Mouse (Mus musculus) right cerebral cortex, postnatal 4 days (tissue): ENCODE results near the gene Sacm1l.

ENCODE experiments used
- DNase-seq: peaks from one replicate; pipeline ENCODE4 v3.0.0-alpha.2; 2022

The Sacm1l gene

DNA sequence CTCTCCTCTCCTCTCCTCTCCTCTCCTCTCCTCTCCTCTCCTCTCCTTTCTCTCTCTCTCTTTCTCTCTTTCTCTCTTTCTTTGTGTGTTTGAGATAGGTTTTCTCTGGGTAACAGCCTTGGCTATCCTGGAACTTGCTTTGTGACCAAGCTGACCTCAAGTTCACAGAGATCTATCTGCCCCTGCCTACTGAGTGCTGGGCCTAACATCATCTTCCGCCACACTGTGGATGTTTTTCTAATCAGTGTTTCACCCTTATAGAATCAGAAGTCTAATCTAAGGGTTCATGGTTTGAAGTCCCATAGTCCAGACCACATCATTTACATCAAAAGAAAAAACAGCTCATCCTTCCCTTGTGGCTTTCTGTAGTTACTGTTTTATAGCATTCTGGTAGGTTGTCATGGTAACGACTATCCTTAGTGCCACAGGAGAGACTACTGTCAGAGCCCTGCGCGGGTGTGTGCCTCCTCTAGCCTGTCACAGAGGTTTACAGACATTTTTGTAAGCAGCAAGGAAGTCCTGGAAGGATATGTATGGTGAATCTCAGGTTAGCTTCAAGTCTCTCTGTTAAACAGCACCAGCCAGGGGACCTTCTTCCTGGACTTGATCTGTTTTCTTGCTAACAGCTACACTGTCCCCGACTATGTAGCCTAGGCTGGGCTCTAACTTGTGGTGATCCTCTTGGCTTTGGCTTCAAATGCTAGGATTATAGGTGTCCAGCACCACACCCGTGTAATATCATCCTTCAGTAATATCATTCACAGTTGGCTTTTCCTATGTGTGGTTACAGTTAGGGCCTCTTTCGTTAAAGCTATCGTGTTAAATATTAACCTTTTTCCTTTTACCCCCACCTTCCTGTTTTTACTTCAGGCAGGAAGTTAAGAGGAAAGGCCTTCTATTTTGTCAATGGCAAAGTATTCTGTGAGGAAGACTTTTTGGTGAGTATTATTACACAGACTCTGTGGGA is 19.6 kb upstream of the Sacm1l start:
- DNase-seq, result peak; percentile 19

DNA sequence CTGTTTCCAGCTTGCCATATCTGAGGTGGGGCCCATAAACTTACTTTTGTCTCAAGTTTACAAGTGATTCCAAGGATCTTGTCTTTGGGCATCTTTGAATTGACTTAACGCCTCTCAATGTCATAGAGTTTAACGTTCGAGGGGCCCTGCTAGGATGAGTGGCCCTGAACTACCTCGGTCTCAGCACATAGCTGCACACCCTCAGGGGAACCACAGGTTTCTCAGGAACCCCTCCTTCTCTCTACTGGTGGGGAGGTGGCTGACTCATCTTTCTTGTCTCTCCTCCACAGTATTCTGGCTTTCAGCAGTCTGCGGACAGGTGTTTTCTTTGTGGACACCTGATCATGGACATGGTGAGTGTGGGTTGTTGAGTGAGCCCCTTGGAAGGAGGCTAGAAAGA is 18.6 kb upstream of the Sacm1l start:
- DNase-seq, result no peak

DNA sequence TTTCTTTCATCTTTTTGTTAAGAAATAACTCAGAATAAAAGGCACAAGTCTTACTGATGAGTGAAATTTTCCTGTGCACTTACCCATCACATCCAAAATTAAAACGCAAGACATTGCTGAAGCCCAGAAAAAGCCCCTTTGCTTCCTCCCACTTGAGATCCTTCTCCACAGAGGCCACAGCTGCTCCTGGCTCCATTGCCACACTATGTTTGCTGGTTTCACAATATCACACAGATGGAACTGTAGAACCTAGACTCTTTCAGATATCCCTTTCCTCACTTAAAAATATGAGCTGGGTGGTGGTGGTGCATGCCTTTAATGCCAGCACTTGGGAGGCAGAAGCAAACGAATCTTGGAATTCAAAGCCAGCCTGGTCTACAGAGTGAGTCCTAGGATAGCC is 17.1 kb upstream of the Sacm1l start:
- DNase-seq, result no peak

DNA sequence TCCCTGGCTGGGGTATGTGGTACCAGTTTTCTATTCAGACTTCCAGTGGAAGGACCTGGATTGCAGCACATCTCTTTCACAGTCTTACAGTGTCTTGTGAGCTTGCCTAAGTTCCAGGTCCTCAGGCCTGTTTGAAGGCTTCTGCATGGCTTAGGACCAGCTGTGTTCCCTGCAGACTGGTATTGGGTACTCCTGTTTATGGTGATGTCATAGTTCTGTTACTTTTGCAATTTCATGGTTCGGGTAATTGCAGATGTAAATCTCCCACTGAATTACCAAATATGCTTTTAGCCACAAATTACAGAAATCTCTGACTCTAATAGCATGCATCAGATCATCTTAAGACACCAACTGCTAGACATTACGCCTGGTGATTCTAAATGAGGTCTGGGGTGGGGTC is 14.5 kb upstream of the Sacm1l start:
- no peak for DNase-seq

DNA sequence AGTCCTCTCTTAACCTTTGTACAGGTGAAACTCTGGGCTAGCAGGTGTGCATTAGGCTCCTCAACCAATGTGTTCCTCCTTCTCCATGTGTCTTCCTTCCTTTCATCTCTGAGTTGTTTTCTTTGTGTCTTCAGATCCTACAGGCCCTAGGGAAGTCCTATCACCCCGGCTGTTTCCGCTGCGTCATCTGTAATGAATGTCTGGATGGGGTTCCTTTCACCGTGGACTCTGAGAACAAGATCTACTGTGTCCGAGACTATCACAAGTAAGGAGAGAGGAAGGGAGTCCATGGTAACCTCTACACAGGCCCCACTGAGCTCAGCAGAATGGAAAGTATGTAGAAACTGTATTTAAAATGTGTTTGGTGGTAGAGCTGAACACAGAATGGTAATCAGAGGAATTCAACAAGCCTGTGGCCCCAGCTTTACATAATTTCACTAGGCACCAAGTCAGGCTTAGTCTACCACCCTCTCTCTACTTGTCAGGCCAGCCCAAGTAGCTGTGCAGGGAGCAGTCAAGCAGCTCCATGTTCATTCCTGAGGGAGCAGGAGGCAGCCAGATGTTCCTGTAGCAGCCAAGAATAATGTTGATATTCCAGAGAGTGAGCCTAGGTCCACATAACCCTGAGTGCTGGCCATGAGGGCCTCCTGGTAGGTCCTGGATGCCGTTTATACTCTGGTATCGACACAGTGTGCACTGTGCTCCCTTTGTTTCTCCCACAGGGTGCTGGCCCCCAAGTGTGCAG is 12.7 kb upstream of the Sacm1l start:
- no peak for DNase-seq

DNA sequence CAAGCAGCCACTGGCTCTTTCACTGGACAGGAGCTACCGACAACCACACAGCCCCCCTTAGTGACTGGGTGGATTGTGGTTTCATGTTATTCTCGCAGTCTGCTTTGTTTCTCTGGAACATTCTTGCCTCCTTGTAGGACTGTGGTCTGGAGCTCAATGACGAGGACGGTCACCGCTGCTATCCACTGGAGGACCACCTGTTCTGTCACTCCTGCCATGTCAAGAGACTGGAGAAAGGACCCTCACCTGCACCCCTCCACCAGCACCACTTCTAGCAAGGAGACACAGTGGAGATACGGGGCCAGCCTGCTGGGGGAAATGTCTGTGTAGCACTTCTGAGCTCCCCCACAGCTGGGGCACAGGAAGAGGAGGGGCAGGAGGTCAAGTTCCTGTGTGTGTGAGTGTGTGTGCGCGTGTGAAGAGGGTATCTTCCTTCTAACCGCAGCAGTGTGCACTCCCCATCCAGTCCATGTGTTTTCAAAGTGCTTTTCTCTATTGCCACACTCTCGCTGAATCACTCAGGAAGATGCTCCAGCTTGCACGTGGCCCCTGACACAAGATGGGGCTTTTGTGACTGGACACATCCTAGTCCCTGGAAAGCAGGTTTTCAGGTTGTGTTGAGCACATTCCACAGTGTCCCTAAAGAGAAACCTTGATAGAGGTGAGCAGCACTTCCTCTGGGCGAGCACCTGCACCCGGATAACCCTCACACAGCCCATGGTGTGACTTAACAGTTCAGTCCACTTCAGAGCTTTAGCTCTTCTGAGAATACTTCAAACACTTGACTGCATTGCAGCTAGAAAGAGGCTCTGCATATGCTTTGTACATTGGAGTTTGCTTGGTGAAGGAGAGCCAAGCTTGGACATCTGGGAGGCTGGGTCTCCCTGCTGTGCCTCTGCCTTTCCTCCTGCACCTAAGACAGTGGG is 10.3 kb upstream of the Sacm1l start:
- DNase-seq, result no peak

DNA sequence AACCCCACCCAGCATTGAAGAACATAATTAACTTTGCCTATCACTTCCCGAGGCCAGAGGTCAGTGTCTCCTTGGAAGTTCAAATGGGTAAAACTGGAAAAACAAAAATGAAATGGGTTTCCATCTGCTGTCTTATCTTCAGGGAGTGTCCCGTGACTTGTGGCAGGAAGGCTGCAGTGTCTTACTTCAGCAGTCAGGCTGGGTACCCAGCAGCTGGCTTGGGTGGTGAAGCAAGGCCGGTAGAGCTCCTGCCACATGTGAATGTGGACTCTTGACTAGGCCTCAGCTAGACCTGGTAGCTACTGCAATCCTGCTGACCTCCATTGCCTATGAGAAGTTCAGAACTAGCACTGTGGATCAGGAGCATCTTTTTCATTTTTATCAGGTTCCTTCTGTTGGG is 8.8 kb upstream of the Sacm1l start:
- no peak for DNase-seq

DNA sequence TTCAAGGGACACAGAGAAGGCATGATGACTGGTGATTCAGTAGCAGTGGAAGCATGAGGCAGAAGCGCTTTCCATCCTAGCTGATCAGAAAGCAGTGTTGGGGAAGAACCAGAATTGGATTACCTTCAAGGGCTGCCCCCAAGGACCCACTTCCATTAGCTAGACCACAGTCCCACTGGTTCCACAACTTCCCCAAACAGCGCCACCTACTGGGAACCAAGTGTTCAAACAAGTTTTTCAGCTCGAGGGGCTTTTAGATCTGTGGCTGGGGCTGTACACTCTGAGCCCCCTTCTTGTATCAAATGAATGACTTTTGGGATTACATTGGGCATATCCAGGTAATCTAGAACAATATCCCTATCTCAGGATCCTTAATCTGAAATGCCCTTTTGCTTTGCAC is 5.9 kb upstream of the Sacm1l start:
- peak; percentile 53 for DNase-seq

DNA sequence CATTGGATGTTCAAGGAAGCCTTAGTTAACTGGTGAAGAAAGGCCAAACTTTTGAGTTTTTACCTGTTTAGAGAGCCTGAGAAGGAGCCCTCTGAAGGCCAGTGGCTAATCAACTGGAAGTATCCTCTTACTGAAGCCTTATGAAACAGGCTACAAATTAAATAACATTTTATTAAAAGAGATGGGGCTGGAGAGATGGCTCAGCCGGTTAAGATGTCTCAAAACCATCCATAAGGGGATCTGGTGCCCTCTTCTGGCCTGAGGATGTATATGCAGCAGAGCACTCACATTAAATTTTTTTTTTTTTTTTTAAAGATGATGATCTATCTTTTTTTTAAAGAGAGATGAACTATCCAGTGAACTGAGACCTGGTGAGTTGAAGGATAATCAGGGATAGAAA is 4.5 kb upstream of the Sacm1l start:
- DNase-seq, result peak; percentile 68

DNA sequence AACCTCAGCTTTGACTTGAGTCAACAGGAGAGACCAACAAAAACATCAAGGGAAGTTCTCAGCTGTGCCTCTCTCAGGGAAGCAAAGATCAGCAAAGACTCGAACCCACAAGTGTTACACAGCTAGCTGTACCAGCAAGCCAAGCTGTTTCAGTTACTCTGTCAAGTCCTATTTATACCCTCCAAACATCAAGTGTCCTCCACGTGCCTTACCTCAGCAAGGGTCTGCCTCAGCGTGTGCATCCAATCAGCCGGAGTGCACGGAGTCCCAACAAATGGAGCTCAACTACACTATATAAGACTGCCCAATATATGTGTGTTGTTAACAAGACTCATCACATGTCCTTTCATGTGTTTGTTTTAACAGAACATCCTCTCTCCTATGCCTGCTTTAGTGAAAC is 3.1 kb upstream of the Sacm1l start:
- no peak for DNase-seq

DNA sequence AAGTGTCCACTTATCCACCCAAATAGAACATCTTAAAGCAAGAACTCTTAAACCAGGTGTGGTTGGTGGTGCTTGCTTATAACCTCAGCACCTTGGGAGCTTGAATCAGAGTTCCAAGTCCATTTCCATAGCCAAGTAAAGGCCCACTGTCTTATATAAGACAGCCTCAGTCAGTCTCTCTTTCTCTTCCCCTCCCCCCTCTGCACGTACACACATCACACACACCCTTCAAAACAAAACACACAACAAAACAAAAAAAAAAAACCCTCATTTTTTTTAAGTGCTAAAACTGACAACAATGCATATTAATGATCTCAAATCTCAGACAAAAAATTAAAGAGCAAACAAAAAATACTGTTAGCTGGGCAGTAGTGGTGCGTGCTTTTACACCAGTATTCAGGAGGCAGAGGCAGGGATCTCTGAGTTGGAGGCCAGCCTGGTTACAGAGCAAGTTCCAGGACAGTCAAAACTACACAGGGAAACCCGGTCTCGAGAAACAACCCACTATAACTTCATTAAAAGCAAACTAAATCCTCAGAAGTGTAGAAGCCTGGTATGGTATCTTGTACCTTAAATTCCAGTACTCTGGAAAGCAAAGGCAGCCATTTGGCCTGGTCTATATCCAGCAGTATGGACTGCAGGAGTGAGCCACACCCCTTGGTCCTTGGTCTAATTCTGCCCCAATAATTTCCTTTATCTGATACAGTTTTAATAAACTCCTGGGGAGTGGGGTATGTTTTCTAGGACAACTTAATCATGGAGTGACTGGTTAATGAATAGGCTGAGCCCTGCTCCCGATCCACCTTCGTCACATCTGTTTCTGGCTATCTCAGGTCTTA is 1.3 kb upstream of the Sacm1l start:
- DNase-seq, result no peak

DNA sequence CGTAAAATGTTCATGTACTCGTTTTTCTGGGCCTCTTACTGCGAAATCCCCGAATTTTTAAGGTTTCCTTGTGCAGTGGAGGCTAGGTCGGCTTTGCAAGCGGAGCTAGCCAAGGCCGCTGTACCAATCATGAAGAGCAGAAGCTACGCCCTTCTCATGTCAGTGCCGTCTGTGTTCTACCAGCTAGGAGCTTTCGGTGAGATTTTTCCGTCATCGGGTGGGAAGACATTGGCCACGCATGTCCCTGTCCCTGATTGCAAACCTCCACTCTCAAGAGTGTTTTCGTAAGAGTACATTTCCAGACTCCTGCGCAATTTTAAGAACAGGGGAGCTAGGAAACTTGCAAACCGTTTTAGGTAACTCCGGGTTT is 648 bp upstream of the Sacm1l start:
- DNase-seq, result peak; percentile 34

DNA sequence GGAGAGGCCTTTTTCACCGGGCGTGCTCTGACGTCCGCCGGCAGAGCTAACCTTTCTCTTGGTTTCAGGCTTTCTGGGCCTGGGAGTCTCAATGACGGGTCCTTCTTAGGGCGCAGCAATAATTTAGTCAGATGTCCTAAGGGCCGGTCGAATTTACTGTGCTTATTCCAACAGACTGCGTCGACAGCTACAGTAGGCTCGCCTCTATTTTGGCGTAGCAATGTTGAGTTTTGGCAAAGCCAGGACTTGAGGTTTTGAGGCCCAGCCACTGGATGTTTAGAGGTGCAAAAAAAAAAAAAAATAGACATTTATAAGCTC is 558 bp downstream of the Sacm1l start:
- DNase-seq, result no peak

DNA sequence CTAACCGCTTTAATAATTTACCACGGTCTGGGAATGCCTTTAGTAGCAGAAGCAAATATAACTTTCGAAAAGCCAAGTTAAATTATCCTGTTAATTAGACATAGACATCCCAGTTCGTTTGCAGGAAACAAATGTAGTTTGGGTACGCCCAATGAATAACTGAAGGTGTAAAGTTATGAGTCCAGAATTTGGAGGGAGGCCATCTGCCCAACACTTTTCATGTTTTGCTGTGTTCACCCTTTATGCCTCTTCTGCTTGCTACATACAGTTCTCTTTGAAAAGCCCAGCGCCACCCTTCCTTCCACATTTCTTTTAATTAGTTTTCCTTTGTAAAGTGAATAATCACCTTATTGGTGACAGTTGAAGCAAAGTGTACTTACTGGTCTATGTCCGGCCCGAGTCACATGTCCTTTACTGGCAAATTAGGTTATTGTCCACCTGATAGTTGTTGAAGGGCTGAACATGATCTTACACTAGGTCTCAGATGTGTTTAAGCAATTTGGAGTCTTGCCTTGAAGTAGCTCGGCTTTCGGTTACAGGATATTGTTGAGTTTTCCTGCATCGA is 1.1 kb downstream of the Sacm1l start:
- DNase-seq, result no peak

DNA sequence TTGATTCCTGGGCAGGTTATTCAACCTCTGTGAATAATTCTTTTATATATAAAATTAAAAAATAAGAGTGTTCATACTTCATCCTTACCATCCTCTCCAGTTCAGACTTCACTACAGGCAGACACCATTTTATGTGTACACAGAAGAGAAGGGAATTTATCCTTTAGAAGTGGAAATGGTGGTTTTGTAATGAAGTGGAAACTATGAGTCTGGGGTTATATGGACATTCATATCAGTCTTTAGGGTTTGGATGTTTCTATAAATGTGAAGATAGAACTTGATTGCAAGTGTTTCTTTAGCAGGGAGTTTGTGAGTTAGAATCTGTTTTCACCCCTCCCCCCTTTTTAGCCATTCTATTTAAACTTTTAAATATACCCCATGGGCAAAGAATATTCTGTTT is 1.7 kb downstream of the Sacm1l start:
- DNase-seq, result no peak

DNA sequence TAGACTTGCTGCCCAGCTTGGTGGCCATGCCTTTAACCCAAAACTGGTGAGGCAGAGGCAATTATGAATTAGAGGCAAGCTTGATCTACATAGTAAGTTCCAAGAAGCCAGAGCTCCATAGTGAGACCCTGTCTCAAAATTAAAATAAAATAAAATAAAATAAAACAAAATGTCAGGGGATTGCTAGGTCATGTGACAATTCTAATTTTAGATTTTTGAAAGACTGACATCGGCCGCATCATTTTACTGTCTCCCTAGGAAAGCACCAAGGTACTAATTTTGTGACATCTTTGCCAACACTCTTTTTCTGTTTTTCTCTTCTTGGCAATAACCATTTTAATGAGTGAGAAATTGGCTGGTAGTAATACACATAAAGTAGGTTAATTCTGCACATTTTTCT is 7.1 kb downstream of the Sacm1l start:
- DNase-seq, result no peak

DNA sequence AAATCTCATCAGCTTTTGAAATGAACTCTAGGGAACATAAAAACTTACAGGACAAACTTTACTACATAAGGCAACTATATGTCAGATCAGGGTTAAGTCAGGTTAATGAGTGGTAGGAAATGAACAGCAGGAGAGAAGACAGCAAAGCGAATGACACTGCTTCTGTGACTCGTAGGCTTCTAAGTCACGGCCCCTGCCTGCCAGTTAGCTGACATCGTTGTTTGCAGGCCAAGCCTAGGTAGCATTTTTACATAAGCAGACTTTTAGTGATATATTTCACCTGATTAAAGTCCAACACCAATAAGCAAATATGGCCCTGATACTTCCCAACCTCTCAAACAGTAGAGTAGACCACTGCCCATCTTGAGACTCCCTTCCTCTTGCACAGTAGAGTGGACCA is 8.6 kb downstream of the Sacm1l start:
- no peak for DNase-seq

DNA sequence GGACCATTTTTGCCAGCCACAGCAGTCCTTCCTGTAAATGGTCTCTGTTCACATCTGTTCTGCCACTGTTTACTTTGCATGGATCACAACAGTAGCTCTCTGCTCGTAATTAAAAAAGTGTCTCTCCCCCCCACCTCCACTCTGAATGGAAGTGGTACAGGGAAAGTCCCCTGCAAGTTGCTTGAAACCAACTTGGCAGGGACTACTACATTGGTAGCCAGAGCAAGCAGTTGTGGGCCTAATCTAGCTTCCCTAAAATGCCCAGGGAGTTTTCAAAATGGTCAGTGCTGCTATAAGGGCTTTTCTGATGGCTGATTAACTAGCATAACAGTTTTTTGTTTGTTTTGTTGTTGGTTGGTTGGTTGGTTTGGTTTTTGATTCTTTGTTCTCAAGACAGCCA is 9.5 kb downstream of the Sacm1l start:
- no peak for DNase-seq

DNA sequence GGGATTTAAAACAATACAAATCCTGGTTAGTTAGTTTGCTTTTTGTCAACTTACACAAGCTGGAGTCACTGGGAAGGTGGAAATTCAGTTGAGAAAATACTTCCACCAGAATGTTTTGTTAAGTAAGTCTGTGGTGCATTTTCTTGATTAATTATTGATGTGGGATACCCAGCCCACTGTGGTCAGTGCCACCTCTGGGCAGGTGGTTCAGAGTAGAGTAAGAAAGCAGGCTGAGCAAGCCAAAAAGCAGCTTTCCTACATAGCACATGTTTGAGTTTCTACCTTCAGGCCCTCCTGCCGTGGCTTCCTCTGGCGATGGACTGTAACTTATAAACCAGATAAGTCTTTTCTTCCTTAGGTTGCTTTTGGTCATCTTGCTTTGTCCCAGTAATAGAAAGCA is 10.3 kb downstream of the Sacm1l start:
- DNase-seq, result no peak

DNA sequence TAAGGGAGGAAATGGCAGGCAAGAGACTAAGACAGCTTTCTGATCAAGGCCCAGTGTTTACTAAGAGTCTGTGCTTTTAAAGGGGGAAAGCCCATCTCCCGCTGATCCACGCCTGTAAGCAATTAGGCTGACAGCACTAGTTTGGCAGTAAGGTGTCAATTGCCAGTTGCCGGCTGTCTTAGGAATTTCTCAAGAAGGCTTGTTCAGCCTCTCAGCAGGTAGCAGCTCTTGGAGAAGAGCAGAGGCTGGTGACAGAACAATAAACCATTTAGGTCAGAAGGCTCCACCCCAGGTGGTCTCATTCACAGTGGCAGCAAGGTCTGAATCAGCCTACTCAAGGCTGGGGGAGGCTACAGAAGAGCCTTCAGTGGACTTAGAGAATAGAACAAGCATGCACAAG is 25.0 kb downstream of the Sacm1l start:
- no peak for DNase-seq

DNA sequence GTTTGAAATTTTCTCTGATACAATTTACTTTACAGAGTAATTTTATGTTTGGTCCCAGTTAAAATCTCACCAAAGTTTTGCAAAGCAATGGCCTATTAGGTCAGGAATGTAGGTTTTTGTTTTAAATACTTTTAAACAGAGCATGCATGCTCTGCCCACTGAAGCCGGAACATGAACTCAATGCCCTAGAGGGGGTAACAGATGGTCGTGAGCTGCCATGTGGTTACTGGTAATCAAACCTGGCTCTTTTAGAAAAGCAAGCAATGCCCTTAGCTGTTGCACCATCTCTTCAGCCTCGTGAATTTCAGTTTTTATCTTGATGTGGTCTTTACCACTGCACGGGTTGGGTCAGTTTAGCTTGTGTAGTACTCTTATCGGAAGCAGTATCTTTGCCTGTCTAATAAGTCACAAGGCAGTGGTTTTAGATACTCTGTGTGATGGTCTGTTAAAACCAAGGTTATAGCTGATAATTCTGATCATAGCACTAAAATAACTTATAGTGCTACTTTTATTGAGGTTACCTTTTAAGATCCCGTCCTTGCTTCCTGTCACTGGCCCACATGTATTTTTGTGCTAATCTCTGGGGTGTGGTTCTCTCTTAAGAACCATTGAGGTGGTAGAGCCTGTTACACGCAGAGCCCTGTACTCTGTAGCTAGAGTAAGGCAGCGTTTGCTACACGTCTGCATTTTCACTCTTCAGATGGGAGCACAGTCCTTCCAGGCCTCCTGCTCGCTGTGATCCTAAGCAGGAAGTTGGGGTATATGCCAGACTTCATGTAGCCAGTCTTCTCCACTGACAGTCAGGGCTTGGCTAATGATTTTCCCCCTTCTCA is 48.0 kb downstream of the Sacm1l start:
- DNase-seq, result no peak
